Mouse (Mus musculus): ENCODE data around the gene Fbxw11. TPM values are rescaled to one million over a fixed set of nuclear protein-coding genes. Genes with fewer than 3 reads are reported as not detected.
"Not testable (repeated sequence)": the region's sequence is repeated elsewhere in the genome, so short reads cannot be mapped to it uniquely, and the experiment has no call there.

Fbxw11 gene
- total RNA-seq, 2 experiments from 2014 or later, result 51.7 to 56.8 TPM

- DNase-seq, result peak; percentile 17
Observed at GRCm38 (mm10) chr11:32676777-32677176, 34.3 kb downstream of the Fbxw11 start.

GRCm38 (mm10) chr11:32677811-32678210, 35.3 kb downstream of the Fbxw11 start:
- DNase-seq, result no peak

GRCm38 (mm10) chr11:32679091-32679490, 36.6 kb downstream of the Fbxw11 start:
- DNase-seq, result not testable (repeated sequence)

GRCm38 (mm10) chr11:32680014-32680413, 37.5 kb downstream of the Fbxw11 start:
- no peak for DNase-seq

GRCm38 (mm10) chr11:32681192-32681795, 38.8 kb downstream of the Fbxw11 start:
- no peak for DNase-seq

GRCm38 (mm10) chr11:32682335-32683102, 40.0 kb downstream of the Fbxw11 start:
- no peak for DNase-seq

- DNase-seq, result no peak
Observed at GRCm38 (mm10) chr11:32684690-32685254, 42.2 kb downstream of the Fbxw11 start.

- DNase-seq, result no peak
Observed at GRCm38 (mm10) chr11:32688245-32688855, 45.8 kb downstream of the Fbxw11 start.

- no peak for DNase-seq
Observed at GRCm38 (mm10) chr11:32689510-32689909, 47.0 kb downstream of the Fbxw11 start.

- DNase-seq, result no peak
Observed at GRCm38 (mm10) chr11:32692834-32693233, 50.3 kb downstream of the Fbxw11 start.

- no peak for DNase-seq
Observed at GRCm38 (mm10) chr11:32693431-32694141, 51.1 kb downstream of the Fbxw11 start.

GRCm38 (mm10) chr11:32694322-32695003, 51.9 kb downstream of the Fbxw11 start:
- not testable (repeated sequence) for DNase-seq

GRCm38 (mm10) chr11:32696446-32697090, 54.0 kb downstream of the Fbxw11 start:
- DNase-seq, result no peak

GRCm38 (mm10) chr11:32697695-32698094, 55.2 kb downstream of the Fbxw11 start:
- no peak for DNase-seq

- no peak for DNase-seq
Observed at GRCm38 (mm10) chr11:32699913-32700493, 57.5 kb downstream of the Fbxw11 start.

- no peak for DNase-seq
Observed at GRCm38 (mm10) chr11:32701566-32701965, 59.0 kb downstream of the Fbxw11 start.

- no peak for DNase-seq
Observed at GRCm38 (mm10) chr11:32704241-32704890, 61.8 kb downstream of the Fbxw11 start.

- DNase-seq, result no peak
Observed at GRCm38 (mm10) chr11:32706406-32706993, 64.0 kb downstream of the Fbxw11 start.

GRCm38 (mm10) chr11:32707481-32707880, 65.0 kb downstream of the Fbxw11 start:
- no peak for DNase-seq
